Mouse (Mus musculus) cerebellum, adult 2 months (tissue): ENCODE data around the gene Atxn1. TPM values are rescaled to one million over a fixed set of nuclear protein-coding genes. Genes with fewer than 3 reads are reported as not detected.

Experiments
- DNase-seq, 2 experiments: peaks; one replicate each; pipeline ENCODE4 v3.0.0; 2021
- H3K27ac ChIP-seq: fragments of 200-500 bp; 2 replicates; pipeline ENCODE4 v1.5.1; 2012; ENCODE audit warnings: low read length, control low read depth, inconsistent platforms; ENCODE audit not compliant: insufficient read depth
- H3K27me3 ChIP-seq: fragments of 200-500 bp; 2 replicates; pipeline ENCODE4 v1.6.1; 2012; ENCODE audit warnings: inconsistent platforms, mild to moderate bottlenecking, low read length, moderate library complexity; ENCODE audit not compliant: control insufficient read depth, insufficient read depth
- H3K4me1 ChIP-seq: fragments of 200-500 bp; 2 replicates; pipeline ENCODE4 v1.6.1; 2011; ENCODE audit warnings: low read length; ENCODE audit not compliant: control insufficient read depth, insufficient read depth
- H3K4me3 ChIP-seq: fragments of 200-500 bp; replicated peaks from 2 replicates; pipeline ENCODE3; 2011; ENCODE audit warnings: mild to moderate bottlenecking, low read depth, low read length, control low read depth; ENCODE audit not compliant: insufficient read depth
- CTCF ChIP-seq: fragments of 200-500 bp; IDR thresholded peaks from 2 replicates; pipeline ENCODE4 v1.5.1; 2011; ENCODE audit warnings: low read depth, mild to moderate bottlenecking, control low read depth, low read length, moderate library complexity, borderline replicate concordance; ENCODE audit not compliant: insufficient read depth
- POLR2A ChIP-seq: fragments of 200-500 bp; IDR thresholded peaks from 2 replicates; pipeline ENCODE4 v1.6.1; 2011; ENCODE audit warnings: low read length, control low read depth, borderline replicate concordance; ENCODE audit not compliant: insufficient read depth
- WGBS: fragments of 180-500 bp; shearing (Covaris S2); methylation state at CpG from one replicate; pipeline ENCODE4 v1.1.7; 2018; 5-methylcytosine and 5-hydroxymethylcytosine counted together
- polyA plus RNA-seq: library from polyadenylated mRNA; depleted of rRNA; stranded (reverse); fragments of >200 nt; gene quantifications from 2 replicates; pipeline ENCODE4 v1.2.3, GENCODE M21; 2012

Gene Atxn1
- polyA plus RNA-seq, 1 experiment: 16.9 TPM

- 67% methylated on average over 20 of the region's 20 CpGs for WGBS
- peaks cover 7% of the 10 kb centered on the region for H3K4me1 ChIP-seq
- no peak for DNase-seq
- no peak for TF ChIP-seq POLR2A
- TF ChIP-seq CTCF: no peak
- H3K27ac ChIP-seq: no peak overlapping the region
- no peaks in the 10 kb centered on the region for H3K27me3 ChIP-seq
- H3K4me3 ChIP-seq: no peak overlapping the region
These were observed 13.7 kb downstream of the Atxn1 start for GRCm38 (mm10) chr13:45951071-45951645.

GRCm38 (mm10) chr13:45950355-45950861, 14.4 kb downstream of the Atxn1 start:
- TF ChIP-seq CTCF (no peak), POLR2A (no peak)
- no peak overlapping the region for H3K4me3 ChIP-seq
- no peaks in the 10 kb centered on the region for H3K27me3 ChIP-seq
- WGBS: 29% methylated on average over 8 of the region's 8 CpGs
- peaks cover 7% of the 10 kb centered on the region for H3K4me1 ChIP-seq
- H3K27ac ChIP-seq: no peak overlapping the region
- no peak for DNase-seq

- no peak overlapping the region for H3K27ac ChIP-seq
- no peak for TF ChIP-seq POLR2A
- TF ChIP-seq CTCF: no peak
- no peaks in the 10 kb centered on the region for H3K27me3 ChIP-seq
- WGBS: 95% methylated on average over 11 of the region's 11 CpGs
- H3K4me3 ChIP-seq: no peak overlapping the region
- DNase-seq: no peak
- H3K4me1 ChIP-seq: peaks cover 10% of the 10 kb centered on the region
These were observed 18.7 kb downstream of the Atxn1 start for GRCm38 (mm10) chr13:45946136-45946535.

GRCm38 (mm10) chr13:45942337-45942736, 22.5 kb downstream of the Atxn1 start:
- 92% methylated on average over 7 of the region's 7 CpGs for WGBS
- Histone ChIP-seq H3K27me3 (no peaks in the 10 kb centered on the region), H3K27ac (no peak overlapping the region), H3K4me3 (no peak overlapping the region), H3K4me1 (peaks cover 6% of the 10 kb centered on the region; the same call in 1 of the 2 replicates)
- DNase-seq: peak in 1 of 2 experiments; percentile 21
- no peak for TF ChIP-seq POLR2A
- no peak for TF ChIP-seq CTCF

- Histone ChIP-seq H3K27me3 (no peaks in the 10 kb centered on the region; the same call in 1 of the 2 replicates), H3K27ac (no peak overlapping the region), H3K4me1 (peaks cover 6% of the 10 kb centered on the region; the same call in 1 of the 2 replicates), H3K4me3 (no peak overlapping the region)
- TF ChIP-seq CTCF (no peak), POLR2A (no peak)
- 30% methylated on average over 4 of the region's 4 CpGs for WGBS
- DNase-seq: peak in 1 of 2 experiments; percentile 36
These were observed 24.1 kb downstream of the Atxn1 start for GRCm38 (mm10) chr13:45940714-45941113.

GRCm38 (mm10) chr13:45939561-45939960, 25.2 kb downstream of the Atxn1 start:
- DNase-seq: no peak
- no peak overlapping the region for H3K27ac ChIP-seq
- H3K27me3 ChIP-seq: no peaks in the 10 kb centered on the region; the same call in 1 of the 2 replicates
- no peak overlapping the region for H3K4me3 ChIP-seq
- WGBS: 78% methylated on average over 6 of the region's 6 CpGs
- H3K4me1 ChIP-seq: 0 out of 2 replicates have a peak, but pooled peaks cover 6% of the 10 kb centered on the region
- TF ChIP-seq POLR2A (no peak), CTCF (no peak)

- H3K4me3 ChIP-seq: no peak overlapping the region
- H3K4me1 ChIP-seq: 0 out of 2 replicates have a peak, but pooled peaks cover 6% of the 10 kb centered on the region
- TF ChIP-seq POLR2A (no peak), CTCF (no peak)
- no peaks in the 10 kb centered on the region; the same call in 1 of the 2 replicates for H3K27me3 ChIP-seq
- no peak overlapping the region for H3K27ac ChIP-seq
- WGBS: 90% methylated on average over 5 of the region's 5 CpGs
- DNase-seq: no peak
These were observed 26.7 kb downstream of the Atxn1 start for GRCm38 (mm10) chr13:45938083-45938482.

- TF ChIP-seq CTCF (no peak), POLR2A (no peak)
- H3K27ac ChIP-seq: no peak overlapping the region
- H3K4me1 ChIP-seq: 0 out of 2 replicates have a peak, but pooled peaks cover 6% of the 10 kb centered on the region
- no peak overlapping the region for H3K4me3 ChIP-seq
- H3K27me3 ChIP-seq: no peaks in the 10 kb centered on the region; the same call in 1 of the 2 replicates
- no peak for DNase-seq
These were observed 28.0 kb downstream of the Atxn1 start for GRCm38 (mm10) chr13:45936765-45937164.
